Mouse (Mus musculus) neutrophil, adult 59 days (primary cell): Measurements from ENCODE around the gene Slc41a1. TPM values are rescaled to one million over a fixed set of nuclear protein-coding genes. Genes with fewer than 3 reads are reported as not detected.

ENCODE experiments used
- total RNA-seq, 2 experiments: library from RNA; stranded (reverse); gene quantifications; 1 replicate in 1 of 2; 2 replicates in 1 of 2; pipeline ENCODE4 v1.2.4; 2023

Slc41a1 gene
- 1 to 10 TPM; 4.1 to 8.0 TPM for total RNA-seq

GRCm38 (mm10) chr1:131827207-131827786, at the start of gene Slc41a1:
TSS of gene Slc41a1 (plus strand) at chr1:131827493.

GRCm38 (mm10) chr1:131797202-131797909, 29.9 kb upstream of the Slc41a1 start, which contains the start of gene Pm20d1:
TSS of gene Pm20d1 (plus strand) at chr1:131797381.

DNA sequence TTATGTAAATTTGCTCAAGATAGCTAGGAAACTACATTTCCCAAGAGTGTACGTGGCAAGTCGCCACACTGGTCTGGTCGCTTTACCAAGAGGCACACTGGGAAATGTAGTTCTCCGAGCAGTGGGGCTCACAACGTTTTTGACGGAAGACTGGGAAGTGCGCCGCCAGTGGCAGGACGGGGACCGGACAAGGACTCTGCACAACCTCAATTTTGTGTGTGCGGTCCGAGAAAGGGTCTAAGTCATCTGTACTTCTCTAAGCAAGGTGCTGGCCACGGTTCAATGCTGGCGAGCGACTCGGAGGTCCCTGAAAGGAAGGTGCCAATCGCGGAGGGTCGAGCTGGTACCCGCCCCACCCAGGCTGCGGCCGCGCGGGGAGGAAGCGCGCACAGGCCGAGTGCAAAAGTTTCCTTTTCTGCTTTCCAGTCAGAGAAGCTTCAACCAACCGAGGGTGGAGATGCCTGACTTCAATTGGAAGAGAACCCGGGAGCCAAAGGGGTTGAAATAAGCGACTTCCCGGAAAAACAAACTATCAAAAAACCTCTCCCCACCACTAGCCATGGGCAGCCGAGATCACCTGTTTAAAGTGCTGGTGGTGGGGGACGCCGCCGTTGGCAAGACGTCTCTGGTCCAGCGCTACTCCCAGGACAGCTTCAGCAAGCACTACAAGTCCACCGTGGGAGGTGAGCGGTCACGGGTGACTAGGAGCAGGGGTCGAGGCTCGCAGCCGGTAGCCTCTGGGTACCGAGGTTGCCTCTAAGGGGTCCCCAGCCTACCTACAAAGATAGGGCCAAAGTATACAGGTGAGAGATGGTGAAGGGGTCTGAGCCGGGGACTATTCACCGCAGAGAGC, 40.0 kb downstream of the Slc41a1 start, which contains the start of gene Rab29:
Gene Rab29 (plus strand): TSS at position 132 of the 853 bp plus-strand sequence.

Other genes starting within 250 kb of the Slc41a1 start
- not detected for gene Avpr1b, start 228.3 kb upstream of the Slc41a1 start, total RNA-seq
- 100 to 1,000 TPM in 1 of 2 experiments, 10 to 100 TPM in 1; 72.4 to 147 TPM for gene Ctse, start 189.2 kb upstream of the Slc41a1 start, total RNA-seq
- 1 to 10 TPM; 5.9 to 6.2 TPM for gene Rab7b, start 138.8 kb upstream of the Slc41a1 start, total RNA-seq
- not detected for gene Slc26a9, start 83.5 kb upstream of the Slc41a1 start, total RNA-seq
- gene Pm20d1, start 30.1 kb upstream of the Slc41a1 start, total RNA-seq, result not detected
- gene Rab29, start 39.7 kb downstream of the Slc41a1 start, total RNA-seq, result 10 to 100 TPM; 17.0 to 25.4 TPM
- 10 to 100 TPM; 74.9 to 84.6 TPM for gene Nucks1, start 83.0 kb downstream of the Slc41a1 start, total RNA-seq
- gene Slc45a3, start 135.5 kb downstream of the Slc41a1 start, total RNA-seq, result under 1 TPM; 0.27 to 0.64 TPM
- gene Elk4, start 180.1 kb downstream of the Slc41a1 start, total RNA-seq, result 10 to 100 TPM; 92.8 to 97.9 TPM
- gene Mfsd4a, start 240.6 kb downstream of the Slc41a1 start, total RNA-seq, result under 1 TPM in 1 of 2 experiments, not detected in 1; 0.51 TPM